Mouse (Mus musculus) left cerebral cortex, postnatal 4 days (tissue): Measurements from ENCODE around the gene Zfp747. TPM values are rescaled to one million over a fixed set of nuclear protein-coding genes. Genes with fewer than 3 reads are reported as not detected.
"Not testable (repeated sequence)": the region's sequence is repeated elsewhere in the genome, so short reads cannot be mapped to it uniquely, and the experiment has no call there.

Source experiments
- DNase-seq: peaks from one replicate; pipeline ENCODE4 v3.0.0-alpha.2; 2022
- intact Hi-C: fragments of 180-260 bp; cut with DNase I; formaldehyde crosslinking; loops from one replicate; pipeline ENCODE4 v1.15.1; 2025
- total RNA-seq, 2 experiments: library from RNA; stranded (reverse); gene quantifications; 2 replicates each; pipeline ENCODE4 v1.2.3; 2021

Gene Zfp747
- 1 to 10 TPM; 7.9 to 8.9 TPM for total RNA-seq

DNA sequence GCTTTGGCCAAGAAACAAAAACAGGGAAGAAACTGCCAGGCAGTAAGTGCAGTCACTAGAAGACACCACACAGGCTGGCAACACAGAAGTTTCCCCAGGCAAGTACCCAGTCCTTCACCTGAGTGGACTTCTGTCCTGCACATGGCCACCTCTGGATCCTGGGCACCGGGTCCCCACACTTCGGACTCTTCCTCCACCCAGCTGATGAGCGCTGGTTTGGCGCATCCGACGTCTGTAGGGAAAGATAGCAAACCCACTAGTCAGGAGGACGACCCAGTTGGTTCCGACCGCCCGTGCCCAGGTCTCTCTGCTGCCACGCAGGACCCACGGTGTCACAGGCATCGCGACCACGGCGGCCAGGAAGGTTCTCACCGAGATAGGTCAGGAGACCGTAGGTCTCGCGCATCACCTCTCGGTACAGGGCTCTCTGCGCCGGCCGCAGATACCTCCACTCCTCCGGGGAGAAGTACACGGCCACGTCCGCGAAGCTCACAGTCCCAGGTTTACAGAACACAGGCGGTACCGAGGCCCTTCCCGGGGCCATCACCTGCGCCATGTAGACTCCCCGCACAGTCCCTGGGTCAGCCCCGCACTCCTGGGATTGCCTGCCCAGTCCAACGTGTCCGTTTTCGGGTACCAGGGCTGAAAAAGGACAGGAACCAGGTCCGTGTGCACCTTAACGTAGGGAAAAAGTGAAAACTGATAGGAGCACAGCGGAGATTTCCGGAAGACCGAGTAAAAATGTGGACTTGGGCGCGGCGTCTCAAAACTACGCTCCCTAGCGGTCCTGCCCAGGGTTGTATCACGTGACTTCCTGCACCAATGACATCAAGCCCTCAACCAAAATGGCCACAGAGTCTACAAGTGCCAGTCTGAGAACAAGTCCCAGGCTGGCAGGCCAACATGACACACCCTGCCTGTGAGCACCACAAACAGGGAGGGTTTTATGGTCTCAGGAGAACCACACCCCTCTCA lies at the start of gene Zfp747:
Gene Zfp747, minus strand, starts transcription at position 780 of the 975 bp plus-strand sequence.
- peak; percentile 93 for DNase-seq
- intact Hi-C loops, result not testable (repeated sequence)

DNA sequence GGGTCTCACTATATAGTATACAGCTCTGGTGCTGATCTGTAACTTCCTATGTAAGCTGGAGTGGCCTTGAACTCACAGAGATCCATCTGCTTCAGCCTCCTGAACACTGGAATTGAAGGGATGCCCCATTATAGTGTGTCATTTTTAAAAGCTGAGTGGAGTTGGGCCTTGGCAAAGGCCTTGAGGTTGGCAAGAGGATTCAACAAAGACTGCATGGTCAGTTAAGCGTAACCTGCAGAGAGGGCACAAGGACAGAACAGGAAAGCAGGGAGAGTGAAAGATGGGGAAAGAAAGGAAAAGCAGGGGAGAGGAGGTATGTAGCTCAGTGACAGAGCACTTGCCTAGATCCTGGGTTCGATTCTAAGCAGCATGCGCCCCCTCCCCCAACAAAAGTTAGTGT lies 49.4 kb upstream of the Zfp747 start:
- intact Hi-C loops, result no loop called here
- no peak for DNase-seq

DNA sequence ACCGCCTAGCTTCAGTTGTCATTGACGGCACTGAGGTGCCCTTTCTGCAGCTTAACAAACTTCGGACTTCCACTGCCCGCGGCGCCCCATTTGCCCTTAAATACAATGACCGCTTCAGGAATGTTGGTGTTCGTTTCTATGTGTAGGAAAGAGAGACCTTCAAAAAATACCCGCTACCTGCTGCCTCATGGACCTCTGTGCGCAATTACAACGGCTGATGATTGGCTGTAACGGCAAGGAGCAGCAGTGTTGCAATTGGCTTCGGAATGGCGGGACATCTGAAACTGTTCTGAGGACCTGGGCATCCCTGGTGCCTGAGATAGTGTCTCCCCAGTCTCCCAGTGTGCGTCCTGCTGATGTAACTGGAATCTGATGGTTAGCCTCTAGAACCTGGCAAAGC lies 46.4 kb upstream of the Zfp747 start:
- DNase-seq, result peak; percentile 14
- intact Hi-C loops, result no loop called here

DNA sequence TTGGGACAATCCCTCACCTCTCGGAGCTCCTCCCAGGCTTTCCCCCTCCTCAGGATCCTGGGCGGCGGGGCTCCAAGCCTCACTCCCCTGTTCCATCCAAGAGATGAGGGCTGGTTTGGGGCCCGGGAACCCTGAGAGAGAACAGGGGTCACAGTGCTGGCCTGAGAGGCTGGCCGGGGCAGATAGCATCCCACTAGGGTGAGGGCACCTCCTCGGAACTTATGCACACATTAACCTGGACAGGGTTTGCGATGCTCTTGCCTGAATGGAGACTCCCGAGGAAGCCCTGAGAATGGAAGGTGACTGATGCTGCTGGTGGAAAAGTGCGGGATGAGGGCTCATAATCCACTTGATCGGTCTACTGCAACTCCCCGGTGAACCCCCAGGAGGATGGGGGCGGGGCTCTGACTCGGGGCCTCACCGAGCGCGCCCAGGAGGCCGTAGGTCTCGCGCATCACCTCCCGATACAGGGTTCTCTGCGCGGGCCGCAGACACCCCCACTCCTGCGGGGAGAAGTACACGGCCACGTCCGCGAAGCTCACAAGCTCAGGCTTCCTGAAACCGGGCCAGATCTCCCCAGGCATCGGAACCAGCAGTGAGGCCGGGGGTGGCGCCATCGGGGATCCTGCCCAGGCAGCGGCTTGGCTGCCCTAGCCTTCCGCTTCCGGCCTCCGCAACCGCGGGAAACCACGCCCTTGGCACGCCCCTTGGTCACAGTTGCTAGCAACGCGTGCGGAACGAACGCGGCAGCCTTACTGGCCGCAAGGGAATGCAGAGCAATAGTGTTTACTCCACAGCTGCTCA lies 45.7 kb upstream of the Zfp747 start, which contains the start of gene Zfp688:
Gene Zfp688, minus strand, starts transcription at position 681 of the 804 bp plus-strand sequence.
- peak; percentile 92 for DNase-seq
- intact Hi-C loops, result no loop called here

DNA sequence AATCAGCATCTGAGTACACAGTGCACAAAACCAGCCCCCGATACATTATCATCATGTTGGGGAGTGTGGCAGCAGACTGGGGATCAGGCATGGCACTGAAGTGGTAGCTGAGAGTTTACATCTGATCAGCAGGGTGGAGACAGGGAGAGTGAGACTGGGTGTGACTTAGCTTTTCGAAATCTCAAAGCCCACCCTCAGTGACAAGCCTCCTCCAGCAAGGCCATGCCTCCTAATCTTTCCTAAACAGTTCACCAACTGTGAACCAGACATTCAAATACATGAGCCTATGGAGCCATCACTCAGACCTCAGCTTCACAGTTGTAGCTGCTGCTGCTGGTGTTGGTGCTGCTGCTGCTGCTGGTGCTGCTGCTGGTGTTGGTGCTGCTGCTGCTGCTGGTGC lies 35.6 kb upstream of the Zfp747 start:
- intact Hi-C loops, result no loop called here
- DNase-seq, result no peak

DNA sequence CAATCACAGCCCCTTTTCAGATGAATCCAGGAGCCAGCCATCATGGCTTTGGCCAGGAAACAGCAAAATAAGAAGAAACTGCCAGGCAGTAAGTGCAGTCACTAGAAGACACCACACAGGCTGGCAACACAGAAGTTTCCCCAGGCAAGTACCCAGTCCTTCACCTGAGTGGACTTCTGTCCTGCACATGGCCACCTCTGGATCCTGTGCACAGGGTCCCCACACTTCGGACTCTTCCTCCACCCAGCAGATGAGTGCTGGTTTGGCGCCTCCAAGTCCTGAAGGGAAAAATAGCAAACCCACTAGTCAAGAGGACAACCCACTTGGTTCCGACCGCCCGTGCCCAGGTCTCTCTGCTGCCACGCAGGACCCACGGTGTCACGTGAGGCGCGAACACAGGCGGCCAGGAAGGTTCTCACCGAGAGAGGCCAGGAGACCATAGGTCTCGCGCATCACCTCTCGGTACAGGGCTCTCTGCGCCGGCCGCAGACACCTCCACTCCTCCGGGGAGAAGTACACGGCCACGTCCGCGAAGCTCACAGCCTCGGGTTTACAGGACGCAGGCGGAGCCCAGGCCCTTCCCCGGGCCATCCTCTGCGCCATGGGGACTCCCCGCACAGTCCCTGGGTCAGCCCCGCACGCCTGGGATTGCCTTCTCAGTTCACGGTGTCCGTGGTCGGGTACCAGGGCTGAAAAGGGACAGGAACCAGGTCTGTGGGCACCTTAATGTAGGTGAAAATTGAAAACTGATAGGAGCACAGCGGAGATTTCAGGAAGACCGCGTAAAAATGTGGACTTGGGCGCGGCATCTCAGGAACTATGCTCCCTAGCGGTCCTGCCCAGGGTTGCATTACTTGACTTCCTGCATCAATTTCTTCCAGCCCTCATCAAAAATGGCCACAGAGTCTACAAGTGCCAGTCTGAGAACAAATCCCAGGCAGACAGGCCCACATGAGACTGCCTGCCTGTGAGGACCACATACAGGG lies 30.4 kb upstream of the Zfp747 start, which contains the start of gene Zfp764:
Gene Zfp764, minus strand, starts transcription at position 821 of the 986 bp plus-strand sequence.
- DNase-seq, result peak; percentile 90
- intact Hi-C loops, result not testable (repeated sequence)

DNA sequence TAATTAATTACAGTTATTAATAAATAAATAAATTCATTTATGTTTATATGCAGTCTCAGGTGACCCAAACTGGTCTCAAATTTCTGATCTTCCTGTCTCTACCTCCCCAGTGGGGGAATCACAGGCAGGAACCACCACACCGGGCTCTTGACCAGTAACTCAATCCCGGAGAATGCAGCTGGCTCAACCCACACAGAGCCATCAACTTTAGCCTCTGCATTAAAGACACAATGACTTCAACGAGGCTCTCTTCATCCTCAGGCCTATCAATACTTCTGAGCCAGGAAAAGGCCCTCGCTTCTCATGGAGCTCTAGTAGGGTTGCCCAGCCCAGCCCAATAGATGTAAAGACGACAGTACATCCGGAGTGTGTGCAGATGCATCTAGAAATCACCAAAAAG lies 28.3 kb upstream of the Zfp747 start:
- DNase-seq, intact Hi-C loops: not testable (repeated sequence)

DNA sequence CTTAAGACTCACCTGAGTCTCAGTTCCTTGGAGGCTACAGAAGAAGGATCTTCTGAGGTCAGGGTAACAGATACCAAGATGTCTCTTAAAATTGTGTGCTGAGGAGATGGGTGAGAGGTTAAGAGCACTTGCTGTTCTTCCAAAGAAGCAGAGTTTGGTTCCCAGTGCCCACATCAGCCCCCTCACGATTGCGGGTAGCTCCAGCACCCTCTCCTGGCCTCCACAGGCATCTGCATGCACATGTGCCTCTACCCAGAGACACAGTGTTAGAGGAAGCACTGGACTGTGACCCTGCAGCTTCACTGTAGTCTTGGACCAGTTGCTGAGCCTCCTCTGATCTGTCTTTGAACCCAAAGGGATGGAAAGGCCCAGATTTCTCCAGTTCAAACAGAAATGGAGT lies 27.1 kb upstream of the Zfp747 start:
- intact Hi-C loops, result no loop called here
- DNase-seq, result no peak

DNA sequence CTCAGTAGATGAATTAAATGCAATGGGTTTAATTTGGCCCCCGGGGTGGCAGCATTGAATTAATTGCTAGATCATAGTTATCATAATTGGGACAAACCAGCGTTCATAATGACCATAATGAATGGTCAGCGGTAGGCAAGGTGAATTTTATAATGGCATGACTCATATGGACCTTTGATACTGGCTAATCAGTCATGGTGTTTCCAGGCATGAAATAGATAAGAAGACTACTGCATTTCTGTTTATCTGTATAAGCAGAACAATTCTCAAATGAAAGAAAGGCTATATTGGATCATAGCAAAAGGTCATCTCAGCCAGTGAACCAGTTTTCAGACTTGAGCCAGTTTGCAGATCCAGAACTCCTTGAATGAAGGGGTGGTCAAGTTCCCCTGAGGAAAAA lies 24.5 kb upstream of the Zfp747 start:
- intact Hi-C loops, result no loop called here
- DNase-seq, result no peak

DNA sequence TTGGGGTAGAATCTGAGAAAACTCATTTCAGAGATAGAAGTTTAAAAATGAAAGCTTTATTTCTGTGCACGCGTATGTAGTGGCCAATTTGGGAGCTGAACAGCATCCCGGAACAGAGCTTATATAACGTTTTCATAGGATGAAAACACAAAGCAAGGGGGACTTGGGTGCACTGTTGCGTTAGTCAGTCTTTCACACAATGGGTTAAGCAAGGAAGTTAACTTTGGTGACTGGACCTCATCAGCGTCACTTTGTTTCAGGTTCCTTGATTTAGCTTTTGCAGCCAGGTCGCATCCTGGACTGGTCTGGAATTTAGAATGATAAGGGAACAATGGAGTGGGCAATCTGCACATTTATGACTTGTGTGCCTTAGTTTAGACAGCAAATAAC lies 18.1 kb upstream of the Zfp747 start:
- DNase-seq, result no peak
- intact Hi-C loops, result no loop called here

DNA sequence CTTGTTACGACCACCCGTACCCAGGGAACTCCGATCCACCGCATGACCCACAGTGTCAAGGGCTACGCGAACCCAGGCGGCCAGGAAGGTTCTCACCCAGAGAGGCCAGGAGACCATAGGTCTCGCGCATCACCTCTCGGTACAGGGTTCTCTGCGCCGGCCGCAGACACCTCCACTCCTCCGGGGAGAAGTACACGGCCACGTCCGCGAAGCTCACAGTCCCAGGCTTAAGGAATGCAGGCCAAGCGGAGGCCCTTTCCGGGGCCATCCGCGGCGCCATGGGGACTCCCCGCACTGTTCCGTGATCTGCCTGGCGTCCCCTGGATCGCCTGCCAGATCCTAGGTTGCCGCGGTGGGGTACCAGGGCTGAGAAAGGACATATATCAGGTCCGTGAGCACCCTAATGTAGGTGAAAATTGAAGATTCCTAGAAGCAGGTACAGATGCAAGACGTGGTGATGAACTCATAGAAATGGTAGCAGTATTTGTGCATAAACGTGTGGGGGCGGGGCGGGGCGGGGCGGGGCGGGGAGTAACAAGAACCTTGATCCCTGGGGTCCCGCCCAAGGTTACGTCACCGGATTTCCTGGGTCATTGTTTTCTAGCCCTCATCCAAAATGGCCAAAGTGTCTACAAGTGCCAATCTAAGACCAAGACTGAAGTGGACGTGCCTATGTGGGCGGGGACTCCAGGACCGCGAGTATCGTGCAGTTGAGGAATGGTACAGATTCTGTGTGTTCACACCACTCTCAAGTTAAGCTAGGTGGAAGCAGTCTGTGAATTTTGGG lies 17.5 kb upstream of the Zfp747 start, which contains the start of gene E430018J23Rik:
Gene E430018J23Rik, minus strand, starts transcription at position 473 of the 787 bp plus-strand sequence.
- intact Hi-C loops, result no loop called here
- DNase-seq, result peak; percentile 98

DNA sequence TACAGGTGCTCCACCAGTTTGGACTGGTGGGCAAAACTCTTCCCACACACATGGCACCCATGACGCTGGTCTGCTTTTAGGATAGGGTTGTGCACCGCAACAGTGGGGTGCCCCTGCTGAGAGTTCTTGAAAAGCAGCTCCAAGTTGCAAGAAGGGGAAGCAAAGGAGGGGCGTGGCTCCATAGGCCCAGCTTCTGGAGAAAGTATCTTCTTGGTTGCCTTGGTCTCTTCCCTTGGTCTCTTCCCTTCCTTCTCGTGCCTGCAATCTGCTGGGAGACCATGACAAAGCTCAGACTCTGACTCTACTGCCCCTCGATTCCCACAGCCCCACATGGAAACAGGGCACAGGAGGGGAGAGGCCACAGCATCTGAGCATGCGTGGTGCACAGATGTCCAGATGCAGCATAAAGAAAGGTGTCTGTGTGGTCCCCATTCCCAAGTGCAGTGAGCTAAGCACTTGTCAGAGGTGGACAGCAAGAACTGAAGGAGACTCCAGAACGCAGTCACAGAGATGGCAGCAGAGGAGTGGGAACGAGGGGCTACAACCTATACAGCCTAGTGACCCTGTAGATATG lies 16.5 kb upstream of the Zfp747 start:
- DNase-seq, result no peak
- intact Hi-C loops, result no loop called here

DNA sequence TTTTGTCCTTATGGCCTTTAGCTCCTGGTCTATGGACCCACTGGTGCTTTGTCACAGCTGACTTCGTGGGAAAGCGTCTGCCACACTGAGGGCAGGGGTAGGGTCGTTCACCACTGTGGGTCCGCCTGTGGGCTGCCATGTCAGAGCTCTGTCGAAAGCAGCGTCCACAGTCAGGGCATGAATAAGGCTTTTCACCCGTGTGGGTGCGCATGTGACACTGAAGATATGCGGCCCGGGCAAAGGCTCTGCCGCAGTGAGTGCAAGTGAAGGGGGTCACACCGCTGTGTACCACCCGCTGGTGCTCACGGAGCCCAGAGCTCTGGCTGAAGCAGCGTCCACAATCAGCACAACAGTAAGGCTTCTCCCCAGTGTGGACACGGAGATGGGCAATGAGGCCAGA lies 15.7 kb upstream of the Zfp747 start:
- no peak for DNase-seq
- intact Hi-C loops, result no loop called here

DNA sequence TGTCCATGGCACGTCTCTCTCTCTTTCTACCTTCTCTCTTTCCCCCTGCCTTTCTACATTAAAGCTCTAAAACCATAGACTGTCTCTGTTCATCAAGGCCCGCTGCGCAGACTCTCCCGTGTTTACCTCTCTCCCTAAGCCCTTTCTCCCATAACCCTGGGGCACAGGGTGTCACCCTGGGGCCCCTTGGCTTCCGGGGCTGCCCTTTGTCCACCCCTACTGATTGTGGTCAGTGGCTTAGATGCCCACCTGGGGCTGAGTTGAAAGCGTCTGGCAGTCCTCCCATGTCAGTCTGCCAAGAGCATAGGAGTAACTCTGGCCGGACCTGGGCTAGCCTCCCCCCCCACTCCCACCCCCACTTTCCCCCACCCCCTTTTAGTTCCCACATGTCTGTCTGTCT lies 14.5 kb upstream of the Zfp747 start:
- no peak for DNase-seq
- intact Hi-C loops, result no loop called here

DNA sequence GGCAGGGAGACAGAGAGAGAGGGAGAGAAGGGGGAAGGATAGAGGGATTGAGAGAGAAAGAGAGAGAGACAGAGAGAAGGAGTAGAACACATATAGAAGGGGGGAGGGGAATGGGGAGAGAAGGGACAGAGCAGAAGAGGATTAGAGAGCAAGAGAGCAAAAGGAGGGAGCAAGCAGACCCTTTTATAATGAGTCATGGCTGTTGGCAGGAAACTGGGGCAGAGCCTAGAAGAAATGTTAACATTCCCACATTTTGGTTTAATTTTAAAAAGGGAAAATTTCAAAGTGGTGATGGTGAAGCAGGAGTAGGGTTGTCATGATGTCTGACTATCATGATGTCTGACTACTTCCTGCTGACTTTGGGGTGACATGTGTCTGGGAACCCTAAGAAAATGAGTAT lies 12.4 kb upstream of the Zfp747 start:
- intact Hi-C loops, DNase-seq: not testable (repeated sequence)

DNA sequence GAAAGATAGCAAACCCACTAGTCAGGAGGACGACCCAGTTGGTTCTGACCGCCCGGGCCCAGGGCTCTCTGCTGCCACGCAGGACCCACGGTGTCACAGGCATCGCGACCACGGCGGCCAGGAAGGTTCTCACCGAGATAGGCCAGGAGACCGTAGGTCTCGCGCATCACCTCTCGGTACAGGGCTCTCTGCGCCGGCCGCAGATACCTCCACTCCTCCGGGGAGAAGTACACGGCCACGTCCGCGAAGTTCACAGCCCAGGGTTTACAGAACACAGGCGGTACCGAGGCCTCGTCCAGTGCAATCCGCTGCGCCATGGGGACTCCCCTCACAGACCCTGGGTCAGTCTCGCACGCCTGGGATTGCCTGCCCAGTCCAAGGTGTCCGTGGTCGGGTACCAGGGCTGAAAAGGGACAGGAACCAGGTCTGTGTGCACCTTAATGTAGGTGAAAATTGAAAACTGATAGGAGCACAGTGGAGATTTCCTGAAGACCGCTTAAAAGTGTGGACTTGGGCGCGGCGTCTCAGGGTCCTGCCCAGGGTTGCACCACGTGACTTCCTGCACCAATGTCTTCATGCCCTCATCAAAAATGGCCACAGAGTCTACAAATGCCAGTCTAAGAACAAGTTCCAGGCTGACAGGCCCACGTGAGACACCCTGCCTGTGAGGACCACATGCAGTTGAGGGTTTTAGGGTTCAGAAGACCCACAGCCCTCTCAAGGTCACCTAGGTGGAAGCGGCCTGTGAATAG lies 11.0 kb upstream of the Zfp747 start, which contains the start of gene 9130019O22Rik:
Gene 9130019O22Rik, minus strand, starts transcription at position 526 of the 752 bp plus-strand sequence.
- peak; percentile 92 for DNase-seq
- intact Hi-C loops, result no loop called here

DNA sequence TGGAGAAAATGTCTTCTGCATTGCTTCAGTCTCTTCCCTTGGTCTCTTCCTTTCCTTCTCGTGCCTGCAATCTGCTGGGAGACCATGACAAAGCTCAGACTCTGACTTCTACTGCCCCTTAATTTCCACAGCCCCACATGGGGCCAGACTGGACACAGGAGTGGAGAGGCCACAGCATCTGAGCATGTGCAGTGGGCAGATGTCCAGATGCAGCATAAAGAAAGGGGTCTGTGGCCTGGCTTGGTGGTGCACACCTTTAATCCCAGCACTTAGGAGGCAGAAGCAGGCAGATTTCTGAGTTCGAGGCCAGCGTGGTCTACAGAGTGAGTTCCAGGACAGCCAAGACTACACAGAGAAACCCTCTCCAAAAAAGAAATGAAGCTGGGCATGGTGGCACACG lies 9.7 kb upstream of the Zfp747 start:
- intact Hi-C loops, DNase-seq: not testable (repeated sequence)

DNA sequence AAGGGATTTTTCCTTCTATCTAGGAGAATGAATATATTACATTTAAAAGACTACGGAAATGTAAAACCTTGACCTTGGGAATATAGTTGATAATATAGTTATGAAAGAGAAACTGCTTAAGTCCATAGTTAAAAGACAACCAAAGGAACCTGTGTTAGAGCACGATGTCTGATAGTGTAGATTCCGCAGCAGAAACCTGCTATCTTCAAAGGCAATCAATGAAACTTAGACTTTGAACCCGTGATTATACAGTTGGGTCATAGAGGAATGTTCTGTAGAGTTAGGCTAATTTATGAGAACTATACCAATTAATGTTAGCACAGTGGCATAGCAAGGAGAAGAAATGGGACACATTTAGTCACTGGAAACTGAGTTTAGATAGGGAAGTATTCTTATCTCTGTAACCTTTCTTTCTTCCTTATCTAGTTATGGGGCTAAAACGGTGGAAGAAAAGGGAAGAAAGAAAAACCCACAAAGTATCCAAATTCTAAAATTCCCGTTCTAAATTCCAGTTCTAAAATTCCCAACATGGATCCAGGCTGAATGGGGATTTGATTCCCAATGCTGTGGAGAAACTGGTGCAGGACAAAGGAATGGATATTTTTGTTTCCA lies 2.6 kb upstream of the Zfp747 start:
- intact Hi-C loops, result no loop called here
- no peak for DNase-seq
